Mouse (Mus musculus): ENCODE data around the gene Tcf20. TPM values are rescaled to one million over a fixed set of nuclear protein-coding genes. Genes with fewer than 3 reads are reported as not detected.

Gene Tcf20
- polyA plus RNA-seq, 1 experiment from 2014 or later = 17.4 TPM

- 3% methylated on average over 4 of the region's 4 CpGs for WGBS
- DNase-seq (ENCODE audit: low spot score) = peak; percentile 58
- no peaks in the 10 kb centered on the region for H3K9me3 ChIP-seq (replicated peaks; ENCODE audit: control insufficient read depth, low read length)
- H3K4me1 ChIP-seq (ENCODE audit: control insufficient read depth, insufficient read depth, low read length) = peaks cover 60% of the 10 kb centered on the region
- H3K4me3 ChIP-seq (ENCODE audit: low read depth, low read length) = no peak overlapping the region
- peaks cover 5% of the 10 kb centered on the region; the same call in 1 of the 2 replicates for H3K27me3 ChIP-seq (replicated peaks; ENCODE audit: control insufficient read depth, insufficient read depth, low read length)
- peak overlapping the region; percentile 49 for H3K4me2 ChIP-seq (ENCODE audit: low read length)
- no peaks in the 10 kb centered on the region for H3K36me3 ChIP-seq (ENCODE audit: control insufficient read depth, insufficient read depth, low read length)
- H3K9ac ChIP-seq (ENCODE audit: low read length) = peak overlapping the region; percentile 32
- no peak for ATAC-seq
- H3K27ac ChIP-seq (ENCODE audit: low read depth, low read length) = peak overlapping the region; percentile 92
Measured at GRCm38 (mm10) chr15:82984097-82984496, 3.6 kb downstream of the Tcf20 start.

GRCm38 (mm10) chr15:82983416-82984026 lies 4.2 kb downstream of the Tcf20 start:
- Histone ChIP-seq H3K36me3 (ENCODE audit: control insufficient read depth, insufficient read depth, low read length) (no peaks in the 10 kb centered on the region), H3K4me1 (ENCODE audit: control insufficient read depth, insufficient read depth, low read length) (peaks cover 55% of the 10 kb centered on the region), H3K9ac (ENCODE audit: low read length) (peak overlapping the region; percentile 32), H3K27me3 (replicated peaks; ENCODE audit: control insufficient read depth, insufficient read depth, low read length) (peaks cover 5% of the 10 kb centered on the region; the same call in 1 of the 2 replicates), H3K4me3 (ENCODE audit: low read depth, low read length) (no peak overlapping the region), H3K4me2 (ENCODE audit: low read length) (peak overlapping the region; percentile 49), H3K9me3 (replicated peaks; ENCODE audit: control insufficient read depth, low read length) (no peaks in the 10 kb centered on the region), H3K27ac (ENCODE audit: low read depth, low read length) (peak overlapping the region; percentile 92)
- ATAC-seq = peak; percentile 66
- DNase-seq (ENCODE audit: low spot score) = peak; percentile 93
- 6% methylated on average over 9 of the region's 9 CpGs for WGBS

GRCm38 (mm10) chr15:82982724-82983415 lies 4.8 kb downstream of the Tcf20 start:
- DNase-seq (ENCODE audit: low spot score) = peak; percentile 85
- Histone ChIP-seq H3K27me3 (replicated peaks; ENCODE audit: control insufficient read depth, insufficient read depth, low read length) (peaks cover 5% of the 10 kb centered on the region; the same call in 1 of the 2 replicates), H3K4me1 (ENCODE audit: control insufficient read depth, insufficient read depth, low read length) (peaks cover 49% of the 10 kb centered on the region), H3K9ac (ENCODE audit: low read length) (peak overlapping the region; percentile 32), H3K4me2 (ENCODE audit: low read length) (peak overlapping the region; percentile 49), H3K4me3 (ENCODE audit: low read depth, low read length) (peak overlapping the region; percentile 4; the same call in 1 of the 2 replicates), H3K36me3 (ENCODE audit: control insufficient read depth, insufficient read depth, low read length) (no peaks in the 10 kb centered on the region), H3K27ac (ENCODE audit: low read depth, low read length) (peak overlapping the region; percentile 92), H3K9me3 (replicated peaks; ENCODE audit: control insufficient read depth, low read length) (no peaks in the 10 kb centered on the region)
- ATAC-seq = peak; percentile 11; the same call in 1 of the 2 replicates
- WGBS = under 1% methylated on average over 18 of the region's 18 CpGs

GRCm38 (mm10) chr15:82981676-82982520 lies 5.8 kb downstream of the Tcf20 start:
- no peak overlapping the region for H3K4me3 ChIP-seq (ENCODE audit: low read depth, low read length)
- WGBS = 25% methylated on average over 15 of the region's 15 CpGs
- ATAC-seq = no peak

GRCm38 (mm10) chr15:82979531-82979930 lies 8.1 kb downstream of the Tcf20 start:
- no peaks in the 10 kb centered on the region for H3K36me3 ChIP-seq (ENCODE audit: control insufficient read depth, insufficient read depth, low read length)
- no peak for DNase-seq (ENCODE audit: low spot score)
- WGBS = 90% methylated on average over 1 of the region's 1 CpGs
- peaks cover 31% of the 10 kb centered on the region for H3K4me1 ChIP-seq (ENCODE audit: control insufficient read depth, insufficient read depth, low read length)
- no peak overlapping the region for H3K4me3 ChIP-seq (ENCODE audit: low read depth, low read length)
- ATAC-seq = no peak
- 0 out of 2 replicates have a peak, but pooled peaks cover 4% of the 10 kb centered on the region for H3K27me3 ChIP-seq (replicated peaks; ENCODE audit: control insufficient read depth, insufficient read depth, low read length)
- H3K27ac ChIP-seq (ENCODE audit: low read depth, low read length) = 0 out of 2 replicates have a peak overlapping the region, but pooled peaks have one; percentile 5
- no peaks in the 10 kb centered on the region for H3K9me3 ChIP-seq (replicated peaks; ENCODE audit: control insufficient read depth, low read length)
- no peak overlapping the region for H3K4me2 ChIP-seq (ENCODE audit: low read length)
- no peak overlapping the region for H3K9ac ChIP-seq (ENCODE audit: low read length)

More at GRCm38 (mm10) chr15:82981676-82982520, 5.8 kb downstream of the Tcf20 start:
- Histone ChIP-seq H3K27me3 (replicated peaks; ENCODE audit: control insufficient read depth, insufficient read depth, low read length) (peaks cover 9% of the 10 kb centered on the region; the same call in 1 of the 2 replicates), H3K4me2 (ENCODE audit: low read length) (peak overlapping the region; percentile 49), H3K36me3 (ENCODE audit: control insufficient read depth, insufficient read depth, low read length) (no peaks in the 10 kb centered on the region), H3K9ac (ENCODE audit: low read length) (peak overlapping the region; percentile 32), H3K27ac (ENCODE audit: low read depth, low read length) (peak overlapping the region; percentile 92), H3K4me1 (ENCODE audit: control insufficient read depth, insufficient read depth, low read length) (peaks cover 43% of the 10 kb centered on the region), H3K9me3 (replicated peaks; ENCODE audit: control insufficient read depth, low read length) (no peaks in the 10 kb centered on the region)
- no peak for DNase-seq (ENCODE audit: low spot score)

- no peaks in the 10 kb centered on the region for H3K36me3 ChIP-seq (ENCODE audit: control insufficient read depth, insufficient read depth, low read length)
- DNase-seq (ENCODE audit: low spot score) = no peak
- no peak overlapping the region for H3K4me2 ChIP-seq (ENCODE audit: low read length)
- peaks cover 3% of the 10 kb centered on the region; the same call in 1 of the 2 replicates for H3K4me1 ChIP-seq (ENCODE audit: control insufficient read depth, insufficient read depth, low read length)
- no peaks in the 10 kb centered on the region for H3K9me3 ChIP-seq (replicated peaks; ENCODE audit: control insufficient read depth, low read length)
- H3K9ac ChIP-seq (ENCODE audit: low read length) = no peak overlapping the region
- H3K27me3 ChIP-seq (replicated peaks; ENCODE audit: control insufficient read depth, insufficient read depth, low read length) = 0 out of 2 replicates have a peak, but pooled peaks cover 4% of the 10 kb centered on the region
- no peak overlapping the region for H3K27ac ChIP-seq (ENCODE audit: low read depth, low read length)
- H3K4me3 ChIP-seq (ENCODE audit: low read depth, low read length) = no peak overlapping the region
- 64% methylated on average over 1 of the region's 1 CpGs for WGBS
- ATAC-seq = no peak
Measured at GRCm38 (mm10) chr15:82974471-82974870, 13.2 kb downstream of the Tcf20 start.

- Histone ChIP-seq H3K9me3 (replicated peaks; ENCODE audit: control insufficient read depth, low read length) (no peaks in the 10 kb centered on the region), H3K27ac (ENCODE audit: low read depth, low read length) (peak overlapping the region; percentile 87), H3K27me3 (replicated peaks; ENCODE audit: control insufficient read depth, insufficient read depth, low read length) (peaks cover 3% of the 10 kb centered on the region; the same call in 1 of the 2 replicates), H3K4me3 (ENCODE audit: low read depth, low read length) (no peak overlapping the region), H3K9ac (ENCODE audit: low read length) (peak overlapping the region; percentile 35; the same call in 1 of the 2 replicates), H3K36me3 (ENCODE audit: control insufficient read depth, insufficient read depth, low read length) (no peaks in the 10 kb centered on the region), H3K4me1 (ENCODE audit: control insufficient read depth, insufficient read depth, low read length) (peaks cover 24% of the 10 kb centered on the region), H3K4me2 (ENCODE audit: low read length) (no peak overlapping the region; the same call in 1 of the 2 replicates)
- WGBS = 41% methylated on average over 6 of the region's 6 CpGs
- ATAC-seq (no peak), DNase-seq (ENCODE audit: low spot score) (no peak)
Measured at GRCm38 (mm10) chr15:82969206-82969721, 18.4 kb downstream of the Tcf20 start.

GRCm38 (mm10) chr15:82968449-82968848 lies 19.2 kb downstream of the Tcf20 start:
- WGBS = 0% methylated on average over 21 of the region's 22 CpGs
- Histone ChIP-seq H3K27me3 (replicated peaks; ENCODE audit: control insufficient read depth, insufficient read depth, low read length) (peaks cover 3% of the 10 kb centered on the region; the same call in 1 of the 2 replicates), H3K9me3 (replicated peaks; ENCODE audit: control insufficient read depth, low read length) (no peaks in the 10 kb centered on the region), H3K4me1 (ENCODE audit: control insufficient read depth, insufficient read depth, low read length) (peaks cover 27% of the 10 kb centered on the region), H3K4me2 (ENCODE audit: low read length) (peak overlapping the region; percentile 44), H3K9ac (ENCODE audit: low read length) (peak overlapping the region; percentile 35), H3K4me3 (ENCODE audit: low read depth, low read length) (no peak overlapping the region), H3K36me3 (ENCODE audit: control insufficient read depth, insufficient read depth, low read length) (no peaks in the 10 kb centered on the region), H3K27ac (ENCODE audit: low read depth, low read length) (peak overlapping the region; percentile 87)
- peak; percentile 88 for ATAC-seq
- peak; percentile 91 for DNase-seq (ENCODE audit: low spot score)
